8 mouse cellular contexts compared by ENCODE assay signal in the genomic region with DNA sequence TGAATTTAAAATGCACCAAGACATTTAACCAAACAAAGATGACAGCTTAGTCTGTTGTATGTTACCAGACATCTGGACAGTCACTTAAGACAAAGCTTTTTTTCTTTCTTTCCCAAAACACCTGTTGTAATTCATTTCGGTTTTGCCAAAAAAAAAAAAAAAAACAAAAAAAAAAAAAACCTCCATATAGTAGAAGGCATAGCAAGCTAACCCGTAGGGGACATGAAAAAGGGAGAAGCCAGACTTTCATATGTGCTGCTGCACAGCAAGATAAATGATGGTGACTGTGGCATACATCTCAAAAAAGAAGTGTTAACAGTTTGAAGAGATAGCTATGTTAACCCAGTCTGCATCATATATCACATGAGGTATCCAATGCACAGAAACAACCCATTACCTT. TPM values are rescaled to one million over a fixed set of nuclear protein-coding genes. Genes with fewer than 3 reads are reported as not detected.
DNase-seq lines count a peak whose midpoint lies in the region; ATAC-seq and TF ChIP-seq lines count a peak whose summit lies in the region.

No protein-coding gene starts in this region.

- peak overlapping the region; percentile 86 for H3K27ac ChIP-seq in heart, adult 2 months
- no peak overlapping the region for H3K27ac ChIP-seq in CH12.LX (ENCODE audit: insufficient read depth, low read depth)
- no peak overlapping the region for H3K27ac ChIP-seq in forebrain, postnatal 0 days (ENCODE audit: low read depth, low read length)
- peak overlapping the region; percentile 74 for H3K27ac ChIP-seq in liver, postnatal 0 days (ENCODE audit: low read depth)

- no peak for TF ChIP-seq RAD21 in CH12.LX (IDR thresholded peaks at IDR 0.05; ENCODE audit: low read depth, low read length)

- no peak for ATAC-seq in forebrain, postnatal 0 days
- 0 out of 2 replicates have a peak, but pooled peaks have one; percentile 10 for ATAC-seq in liver, postnatal 0 days

- peak overlapping the region; percentile 30 for H3K4me2 ChIP-seq in CH12.LX (ENCODE audit: insufficient read depth, low read depth, poor library complexity, severe bottlenecking)
- peak overlapping the region; percentile 98 for H3K4me2 ChIP-seq in forebrain, postnatal 0 days (ENCODE audit: low read depth)
- peak overlapping the region; percentile 87 for H3K4me2 ChIP-seq in liver, postnatal 0 days (ENCODE audit: low read depth, low read length)

- no peak for DNase-seq in heart, adult 2 months
- no peak for DNase-seq in heart, adult 18-20 months
- no peak for DNase-seq in CH12.LX (ENCODE audit: extremely low read depth)
- DNase-seq in forebrain, postnatal 0 days: no peak
- DNase-seq in liver, postnatal 0 days: no peak
- DNase-seq in cerebellum, postnatal 36 days: no peak
- DNase-seq in adrenal gland, postnatal 36 days: no peak
- no peak for DNase-seq in layer of hippocampus, adult 9-11 months

- 24% methylated on average over 2 of the region's 2 CpGs for WGBS in heart, adult 2 months
- WGBS in forebrain, postnatal 0 days: 57% methylated on average over 2 of the region's 2 CpGs
- 42% methylated on average over 2 of the region's 2 CpGs for WGBS in liver, postnatal 0 days (ENCODE audit: insufficient replicate concordance)

- TF ChIP-seq POLR2A in heart, adult 2 months (IDR thresholded peaks at IDR 0.05; ENCODE audit: insufficient read depth, low read depth, low read length): no peak
- TF ChIP-seq POLR2A in CH12.LX (IDR thresholded peaks at IDR 0.05; ENCODE audit: low read depth, low read length): no peak

- peak overlapping the region; percentile 97; the same call in 1 of the 2 replicates for H3K9ac ChIP-seq in heart, adult 2 months (ENCODE audit: low read depth, low read length)
- peak overlapping the region; percentile 34 for H3K9ac ChIP-seq in CH12.LX (ENCODE audit: insufficient read depth, low read depth)
- peak overlapping the region; percentile 48; the same call in 1 of the 2 replicates for H3K9ac ChIP-seq in forebrain, postnatal 0 days
- H3K9ac ChIP-seq in liver, postnatal 0 days (replicated peaks): peak overlapping the region; percentile 71; the same call in 1 of the 2 replicates

- in situ Hi-C loops in CH12.LX (cut with MboI; ENCODE audit: low pct_ligation_motif_present, low pct_unique_long_range_greater_than_20kb, low sequenced_read_pairs): no loop called here

- TF ChIP-seq EP300 in heart, adult 2 months (IDR thresholded peaks at IDR 0.05; ENCODE audit: insufficient read depth, low read depth, low read length): no peak
- TF ChIP-seq EP300 in CH12.LX (IDR thresholded peaks at IDR 0.05; ENCODE audit: low read length): no peak
- TF ChIP-seq EP300 in liver, postnatal 0 days (IDR thresholded peaks at IDR 0.05; ENCODE audit: low read depth): no peak

- dilution Hi-C loops in CH12.LX (cut with MboI; ENCODE audit: extremely low pct_ligation_motif_present, extremely low pct_unique_long_range_greater_than_20kb, low sequenced_read_pairs): no loop called here

- H3K9me3 ChIP-seq in CH12.LX (replicated peaks; ENCODE audit: low read length): peaks cover 3% of the 10 kb centered on the region
- H3K9me3 ChIP-seq in forebrain, postnatal 0 days (ENCODE audit: low read length): no peaks in the 10 kb centered on the region
- no peaks in the 10 kb centered on the region for H3K9me3 ChIP-seq in liver, postnatal 0 days (ENCODE audit: low read length)

- peaks cover 9% of the 10 kb centered on the region; the same call in 1 of the 2 replicates for H3K36me3 ChIP-seq in heart, adult 2 months (ENCODE audit: control insufficient read depth, insufficient read depth, low read length)
- H3K36me3 ChIP-seq in CH12.LX (replicated peaks in 1 of 2; ENCODE audit: control insufficient read depth in 1 of 2, insufficient read depth in 1 of 2, low read length in 1 of 2): no peaks in the 10 kb centered on the region
- H3K36me3 ChIP-seq in forebrain, postnatal 0 days (ENCODE audit: insufficient read depth): no peaks in the 10 kb centered on the region
- no peaks in the 10 kb centered on the region for H3K36me3 ChIP-seq in liver, postnatal 0 days (replicated peaks; ENCODE audit: insufficient read depth, low read length)

- no peak for TF ChIP-seq CTCF in heart, adult 2 months (IDR thresholded peaks at IDR 0.05)
- no peak for TF ChIP-seq CTCF in CH12.LX (conservative IDR thresholded peaks at IDR 0.05 in 1 of 2, IDR thresholded peaks at IDR 0.05 in 1 of 2; ENCODE audit: low read depth in 2 of 2, low read length in 2 of 2)
- TF ChIP-seq CTCF in forebrain, postnatal 0 days (IDR thresholded peaks at IDR 0.05; ENCODE audit: low read depth): no peak
- no peak for TF ChIP-seq CTCF in liver, postnatal 0 days (IDR thresholded peaks at IDR 0.05; ENCODE audit: low read depth)

- intact Hi-C loops in heart, adult 2 months (cut with DNase I): no loop called here

- peak overlapping the region; percentile 80 for H3K4me3 ChIP-seq in heart, adult 2 months
- H3K4me3 ChIP-seq in CH12.LX (replicated peaks in 1 of 3; ENCODE audit: low read depth in 2 of 3, low read length in 2 of 3, poor library complexity in 1 of 3): peak overlapping the region; percentile 42 to 80 (median 59)
- H3K4me3 ChIP-seq in forebrain, postnatal 0 days (ENCODE audit: low read depth, low read length): peak overlapping the region; percentile 52
- H3K4me3 ChIP-seq in liver, postnatal 0 days (ENCODE audit: low read depth, low read length): peak overlapping the region; percentile 71

- H3K27me3 ChIP-seq in heart, adult 2 months (ENCODE audit: control insufficient read depth, insufficient read depth, low read length): no peaks in the 10 kb centered on the region
- H3K27me3 ChIP-seq in CH12.LX (replicated peaks): no peaks in the 10 kb centered on the region
- H3K27me3 ChIP-seq in forebrain, postnatal 0 days (ENCODE audit: insufficient read depth, low read length): no peaks in the 10 kb centered on the region; the same call in 1 of the 2 replicates
- no peaks in the 10 kb centered on the region for H3K27me3 ChIP-seq in liver, postnatal 0 days (ENCODE audit: insufficient read depth, low read length)

- H3K79me2 ChIP-seq in heart, adult 2 months (replicated peaks; ENCODE audit: control insufficient read depth, insufficient read depth, low read length): peaks cover 1% of the 10 kb centered on the region; the same call in 1 of the 2 replicates
- no peaks in the 10 kb centered on the region for H3K79me2 ChIP-seq in CH12.LX (replicated peaks; ENCODE audit: control insufficient read depth, extremely low read depth, insufficient read depth, poor library complexity, severe bottlenecking)

- H3K4me1 ChIP-seq in heart, adult 2 months (ENCODE audit: control insufficient read depth, insufficient read depth, low read length): peaks cover 6% of the 10 kb centered on the region
- H3K4me1 ChIP-seq in CH12.LX (ENCODE audit: control insufficient read depth in 1 of 2, insufficient read depth in 2 of 2): peaks cover 14 to 40% of the 10 kb centered on the region in 2 experiments; a peak in 3 of 4 replicates
- H3K4me1 ChIP-seq in forebrain, postnatal 0 days (ENCODE audit: insufficient read depth): no peaks in the 10 kb centered on the region
- H3K4me1 ChIP-seq in liver, postnatal 0 days (ENCODE audit: insufficient read depth): peaks cover 18% of the 10 kb centered on the region

TF ChIP-seq in CH12.LX, 34 proteins besides CTCF, POLR2A, EP300 and RAD21:
- TF ChIP-seq ZNF384 (IDR thresholded peaks at IDR 0.05; ENCODE audit: low read depth, low read length) (peak; percentile 80), SIN3A (IDR thresholded peaks at IDR 0.05; ENCODE audit: low read length) (no peak)

RNA-seq across cellular contexts. Expression of a gene that starts 0.5 kb away (rescaled TPM):
- total RNA-seq in heart, adult 2 months (2021): 10 to 100 TPM in 1 of 2 experiments, 1 to 10 TPM in 1; 8.3 to 13.9 TPM
- polyA plus RNA-seq in heart, adult 2 months (2012; rRNA removed): 2.8 and 4.5 TPM in 2 replicates
- 10 to 100 TPM in 1 of 2 experiments, 1 to 10 TPM in 1; 8.5 to 31.7 TPM for total RNA-seq in heart, adult 18-20 months (2021)
- 5.7 and 8.1 TPM in 2 replicates for total RNA-seq in CH12.LX (2012; rRNA removed)
- 2.7 and 2.8 TPM in 2 replicates for total RNA-seq in CH12.LX (2014; rRNA removed)
- 2.5 and 2.7 TPM in 2 replicates for polyA plus RNA-seq in CH12.LX (2012; ENCODE audit: insufficient read length, low read depth)
- total RNA-seq in forebrain, postnatal 0 days (2014; rRNA removed): 1.9 and 3.0 TPM in 2 replicates
- 1.4 and 2.5 TPM in 2 replicates for polyA plus RNA-seq in forebrain, postnatal 0 days (2015; fragmentation: Nextera tagmentation; extraction: Ambion mirVana)
- 7.1 and 7.8 TPM in 2 replicates for polyA plus RNA-seq in liver, postnatal 0 days (2015; fragmentation: Nextera tagmentation; extraction: Ambion mirVana)
- 10 to 100 TPM; 14.4 to 20.2 TPM for total RNA-seq in adrenal gland, postnatal 36 days (2021)

RNA-seq across cellular contexts. Expression of a gene that starts 30.2 kb away (rescaled TPM):
- 10 to 100 TPM; 10.4 to 13.7 TPM for total RNA-seq in heart, adult 2 months (2021)
- 12.3 and 18.6 TPM in 2 replicates for polyA plus RNA-seq in heart, adult 2 months (2012; rRNA removed)
- 10 to 100 TPM; 10.4 to 26.1 TPM for total RNA-seq in heart, adult 18-20 months (2021)
- total RNA-seq in CH12.LX (2012; rRNA removed) (80.8 and 91.4 TPM in 2 replicates), CH12.LX (2014; rRNA removed) (89.0 and 99.1 TPM in 2 replicates)
- 90.6 and 111 TPM in 2 replicates for polyA plus RNA-seq in CH12.LX (2012; ENCODE audit: insufficient read length, low read depth)
- 2.6 and 5.0 TPM in 2 replicates for total RNA-seq in forebrain, postnatal 0 days (2014; rRNA removed)
- 2.7 and 3.1 TPM in 2 replicates for polyA plus RNA-seq in forebrain, postnatal 0 days (2015; fragmentation: Nextera tagmentation; extraction: Ambion mirVana)
- polyA plus RNA-seq in liver, postnatal 0 days (2015; fragmentation: Nextera tagmentation; extraction: Ambion mirVana): 3.6 and 4.0 TPM in 2 replicates
- total RNA-seq in adrenal gland, postnatal 36 days (2021): 10 to 100 TPM; 11.4 to 11.8 TPM

RNA-seq across cellular contexts. Expression of a gene that starts 35.8 kb away (rescaled TPM):
- total RNA-seq in heart, adult 2 months (2021): 10 to 100 TPM in 1 of 2 experiments, 1 to 10 TPM in 1; 6.0 to 10.9 TPM
- 2.1 and 4.3 TPM in 2 replicates for polyA plus RNA-seq in heart, adult 2 months (2012; rRNA removed)
- 10 to 100 TPM in 1 of 2 experiments, 1 to 10 TPM in 1; 7.0 to 15.6 TPM for total RNA-seq in heart, adult 18-20 months (2021)
- total RNA-seq in CH12.LX (2012; rRNA removed): 8.3 and 16.1 TPM in 2 replicates
- total RNA-seq in CH12.LX (2014; rRNA removed): 1.3 and 1.8 TPM in 2 replicates
- polyA plus RNA-seq in CH12.LX (2012; ENCODE audit: insufficient read length, low read depth): 4.7 and 4.8 TPM in 2 replicates
- 0.29 and 0.85 TPM in 2 replicates for total RNA-seq in forebrain, postnatal 0 days (2014; rRNA removed)
- polyA plus RNA-seq in forebrain, postnatal 0 days (2015; fragmentation: Nextera tagmentation; extraction: Ambion mirVana): 0.25 and 0.36 TPM in 2 replicates
- polyA plus RNA-seq in liver, postnatal 0 days (2015; fragmentation: Nextera tagmentation; extraction: Ambion mirVana): 0.13 and 0.20 TPM in 2 replicates
- 1 to 10 TPM; 3.8 to 4.3 TPM for total RNA-seq in adrenal gland, postnatal 36 days (2021)

Comparison
In these comparisons a context has a peak if more than half of its experiments do, and no peak if none do; other contexts are left out.
1. H3K27ac ChIP-seq: peak in heart, adult 2 months (single experiment) and liver, postnatal 0 days (single experiment); none in CH12.LX (single experiment) and forebrain, postnatal 0 days (single experiment).
2. H3K9ac ChIP-seq: peak in every context shown above with its lines; median percentile 97 in heart, adult 2 months; 71 in liver, postnatal 0 days; 48 in forebrain, postnatal 0 days; 34 in CH12.LX.
3. H3K4me2 ChIP-seq: peak in every context shown above with its lines; median percentile 98 in forebrain, postnatal 0 days; 87 in liver, postnatal 0 days; 30 in CH12.LX.
4. Peak in every context shown above with its lines, with median percentiles within 50 percentile points of each other: H3K4me3 ChIP-seq.